Mouse (Mus musculus) heart, adult 8-10 months (tissue): ENCODE measurements around the gene Gm21789. TPM values are rescaled to one million over a fixed set of nuclear protein-coding genes. Genes with fewer than 3 reads are reported as not detected.
"Not testable (repeated sequence)": the region's sequence is repeated elsewhere in the genome, so short reads cannot be mapped to it uniquely, and the experiment has no call there.

Source experiments
- DNase-seq: peaks from one replicate; pipeline ENCODE4 v3.0.0; 2022; ENCODE audit warnings: low spot score
- total RNA-seq, 4 experiments: library from RNA; stranded (reverse); gene quantifications; 2 replicates each; pipeline ENCODE4 v1.2.4; 2022

The Gm21789 gene
- total RNA-seq = not detected

- not testable (repeated sequence) for DNase-seq
Observed at GRCm38 (mm10) chrX:32941468-32941867, at the start of gene Gm21789. Gm21789 (plus strand) TSS chrX:32941768.

GRCm38 (mm10) chrX:32894325-32894724 is 47.2 kb upstream of the Gm21789 start, which contains the start of gene Btbd35f30:
Btbd35f30 (plus strand) TSS chrX:32894625.
- not testable (repeated sequence) for DNase-seq

DNA sequence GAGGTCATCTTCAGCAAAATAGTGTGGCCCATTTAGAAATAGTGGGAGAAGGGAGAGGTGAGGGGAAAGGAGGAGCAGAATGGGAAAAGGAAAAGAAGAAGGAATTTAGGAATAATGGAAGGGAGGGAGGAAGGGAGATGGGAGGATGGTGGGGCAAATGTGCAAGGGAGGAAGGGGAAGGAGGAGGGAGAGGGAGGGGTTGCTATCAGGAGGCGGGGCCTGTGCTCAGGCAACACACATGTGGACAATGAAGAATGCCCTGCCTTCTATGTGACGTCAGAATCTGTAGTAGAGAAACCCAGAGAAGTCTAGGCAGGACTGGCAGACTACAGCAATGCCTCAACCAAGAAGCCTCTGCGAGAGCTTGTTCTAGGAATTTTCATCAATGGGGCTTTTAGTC is 32.0 kb downstream of the Gm21789 start, which contains the start of gene Btbd35f5:
TSS of gene Btbd35f5 (plus strand) at position 301 of the 400 bp plus-strand sequence.
- DNase-seq = not testable (repeated sequence)

Other genes with a start within 250 kb of the Gm21789 start
- gene Btbd35f21, start 215.7 kb upstream of the Gm21789 start, total RNA-seq = not detected
- gene Btbd35f30, start 47.1 kb upstream of the Gm21789 start, total RNA-seq = not detected
- not detected for gene Btbd35f5, start 32.1 kb downstream of the Gm21789 start, total RNA-seq